Mouse (Mus musculus): Measurements from ENCODE around the gene Samsn1. TPM values are rescaled to one million over a fixed set of nuclear protein-coding genes. Genes with fewer than 3 reads are reported as not detected.

Samsn1 gene
- total and polyA plus RNA-seq, 2 experiments from 2014 or later = 0.19 to 1.2 TPM

- H3K4me1 ChIP-seq (ENCODE audit: control insufficient read depth, insufficient read depth) = no peaks in the 10 kb centered on the region
- TF ChIP-seq CTCF (IDR thresholded peaks at IDR 0.05; ENCODE audit: low read depth) (no peak), EP300 (IDR thresholded peaks at IDR 0.05; ENCODE audit: low read depth) (no peak)
- H3K4me2 ChIP-seq (ENCODE audit: low read depth, low read length) = no peak overlapping the region
These were observed 132.9 kb downstream of the Samsn1 start for GRCm38 (mm10) chr16:75889081-75889646.

GRCm38 (mm10) chr16:75887203-75887602 is 134.9 kb downstream of the Samsn1 start:
- H3K9ac ChIP-seq (replicated peaks; ENCODE audit: low read depth, low read length) = no peak overlapping the region
- no peaks in the 10 kb centered on the region for H3K36me3 ChIP-seq (replicated peaks; ENCODE audit: control insufficient read depth, insufficient read depth, low read length)
- H3K4me1 ChIP-seq (ENCODE audit: control insufficient read depth, insufficient read depth) = no peaks in the 10 kb centered on the region
- no peak overlapping the region for H3K4me2 ChIP-seq (ENCODE audit: low read depth, low read length)
- H3K4me3 ChIP-seq (ENCODE audit: low read depth, low read length) = no peak overlapping the region
- TF ChIP-seq CTCF (IDR thresholded peaks at IDR 0.05; ENCODE audit: low read depth) (no peak), EP300 (IDR thresholded peaks at IDR 0.05; ENCODE audit: low read depth) (no peak)
- DNase-seq (ENCODE audit: low spot score) (no peak), ATAC-seq (ENCODE audit: insufficient read depth, low read depth) (no peak)
- no peak overlapping the region for H3K27ac ChIP-seq (ENCODE audit: low read depth)
- no peaks in the 10 kb centered on the region for H3K27me3 ChIP-seq (ENCODE audit: control insufficient read depth, insufficient read depth, low read length)
- H3K9me3 ChIP-seq (replicated peaks; ENCODE audit: control insufficient read depth, low read length) = no peaks in the 10 kb centered on the region
- 67% methylated on average over 6 of the region's 6 CpGs for WGBS

More at GRCm38 (mm10) chr16:75889081-75889646, 132.9 kb downstream of the Samsn1 start:
- ATAC-seq (ENCODE audit: insufficient read depth, low read depth) = no peak
- no peaks in the 10 kb centered on the region for H3K36me3 ChIP-seq (replicated peaks; ENCODE audit: control insufficient read depth, insufficient read depth, low read length)
- no peak overlapping the region for H3K9ac ChIP-seq (replicated peaks; ENCODE audit: low read depth, low read length)
- no peaks in the 10 kb centered on the region for H3K27me3 ChIP-seq (ENCODE audit: control insufficient read depth, insufficient read depth, low read length)
- no peak overlapping the region for H3K4me3 ChIP-seq (ENCODE audit: low read depth, low read length)
- no peaks in the 10 kb centered on the region for H3K9me3 ChIP-seq (replicated peaks; ENCODE audit: control insufficient read depth, low read length)
- DNase-seq (ENCODE audit: low spot score) = no peak
- 60% methylated on average over 6 of the region's 6 CpGs for WGBS
- H3K27ac ChIP-seq (ENCODE audit: low read depth) = no peak overlapping the region

- H3K9me3 ChIP-seq (replicated peaks; ENCODE audit: control insufficient read depth, low read length) = no peaks in the 10 kb centered on the region
- no peak overlapping the region for H3K9ac ChIP-seq (replicated peaks; ENCODE audit: low read depth, low read length)
- no peak overlapping the region for H3K27ac ChIP-seq (ENCODE audit: low read depth)
- no peak overlapping the region for H3K4me3 ChIP-seq (ENCODE audit: low read depth, low read length)
- H3K4me2 ChIP-seq (ENCODE audit: low read depth, low read length) = no peak overlapping the region
- DNase-seq (ENCODE audit: low spot score) (no peak), ATAC-seq (ENCODE audit: insufficient read depth, low read depth) (no peak)
- 82% methylated on average over 2 of the region's 2 CpGs for WGBS
- TF ChIP-seq CTCF (IDR thresholded peaks at IDR 0.05; ENCODE audit: low read depth) (no peak), EP300 (IDR thresholded peaks at IDR 0.05; ENCODE audit: low read depth) (no peak)
- H3K27me3 ChIP-seq (ENCODE audit: control insufficient read depth, insufficient read depth, low read length) = no peaks in the 10 kb centered on the region
- H3K4me1 ChIP-seq (ENCODE audit: control insufficient read depth, insufficient read depth) = no peaks in the 10 kb centered on the region; the same call in 1 of the 2 replicates
- H3K36me3 ChIP-seq (replicated peaks; ENCODE audit: control insufficient read depth, insufficient read depth, low read length) = no peaks in the 10 kb centered on the region
These were observed 143.2 kb downstream of the Samsn1 start for GRCm38 (mm10) chr16:75878885-75879284.

- Histone ChIP-seq H3K27me3 (ENCODE audit: control insufficient read depth, insufficient read depth, low read length) (no peaks in the 10 kb centered on the region), H3K4me1 (ENCODE audit: control insufficient read depth, insufficient read depth) (no peaks in the 10 kb centered on the region; the same call in 1 of the 2 replicates), H3K27ac (ENCODE audit: low read depth) (0 out of 2 replicates have a peak overlapping the region, but pooled peaks have one; percentile 7), H3K4me2 (ENCODE audit: low read depth, low read length) (no peak overlapping the region), H3K4me3 (ENCODE audit: low read depth, low read length) (no peak overlapping the region), H3K9me3 (replicated peaks; ENCODE audit: control insufficient read depth, low read length) (no peaks in the 10 kb centered on the region), H3K9ac (replicated peaks; ENCODE audit: low read depth, low read length) (no peak overlapping the region), H3K36me3 (replicated peaks; ENCODE audit: control insufficient read depth, insufficient read depth, low read length) (no peaks in the 10 kb centered on the region)
- ATAC-seq (ENCODE audit: insufficient read depth, low read depth) (no peak), DNase-seq (ENCODE audit: low spot score) (no peak)
- 39% methylated on average over 3 of the region's 3 CpGs for WGBS
- TF ChIP-seq CTCF (IDR thresholded peaks at IDR 0.05; ENCODE audit: low read depth) (no peak), EP300 (IDR thresholded peaks at IDR 0.05; ENCODE audit: low read depth) (no peak)
These were observed 144.9 kb downstream of the Samsn1 start for GRCm38 (mm10) chr16:75877170-75877569.

GRCm38 (mm10) chr16:75875896-75876295 is 146.2 kb downstream of the Samsn1 start:
- ATAC-seq (ENCODE audit: insufficient read depth, low read depth) = no peak
- TF ChIP-seq EP300 (IDR thresholded peaks at IDR 0.05; ENCODE audit: low read depth) = no peak
- TF ChIP-seq CTCF (IDR thresholded peaks at IDR 0.05; ENCODE audit: low read depth) = no peak
- no peaks in the 10 kb centered on the region for H3K9me3 ChIP-seq (replicated peaks; ENCODE audit: control insufficient read depth, low read length)
- H3K4me1 ChIP-seq (ENCODE audit: control insufficient read depth, insufficient read depth) = no peaks in the 10 kb centered on the region; the same call in 1 of the 2 replicates
- no peak for DNase-seq (ENCODE audit: low spot score)
- no peak overlapping the region for H3K27ac ChIP-seq (ENCODE audit: low read depth)
- no peaks in the 10 kb centered on the region for H3K27me3 ChIP-seq (ENCODE audit: control insufficient read depth, insufficient read depth, low read length)
- no peak overlapping the region for H3K4me3 ChIP-seq (ENCODE audit: low read depth, low read length)
- H3K9ac ChIP-seq (replicated peaks; ENCODE audit: low read depth, low read length) = no peak overlapping the region
- H3K36me3 ChIP-seq (replicated peaks; ENCODE audit: control insufficient read depth, insufficient read depth, low read length) = no peaks in the 10 kb centered on the region
- 52% methylated on average over 4 of the region's 4 CpGs for WGBS
- H3K4me2 ChIP-seq (ENCODE audit: low read depth, low read length) = no peak overlapping the region

- Histone ChIP-seq H3K9me3 (replicated peaks; ENCODE audit: control insufficient read depth, low read length) (no peaks in the 10 kb centered on the region), H3K4me2 (ENCODE audit: low read depth, low read length) (no peak overlapping the region), H3K4me3 (ENCODE audit: low read depth, low read length) (no peak overlapping the region), H3K4me1 (ENCODE audit: control insufficient read depth, insufficient read depth) (no peaks in the 10 kb centered on the region; the same call in 1 of the 2 replicates), H3K27me3 (ENCODE audit: control insufficient read depth, insufficient read depth, low read length) (no peaks in the 10 kb centered on the region), H3K9ac (replicated peaks; ENCODE audit: low read depth, low read length) (no peak overlapping the region), H3K27ac (ENCODE audit: low read depth) (no peak overlapping the region), H3K36me3 (replicated peaks; ENCODE audit: control insufficient read depth, insufficient read depth, low read length) (no peaks in the 10 kb centered on the region)
- WGBS = 71% methylated on average over 2 of the region's 2 CpGs
- DNase-seq (ENCODE audit: low spot score) (no peak), ATAC-seq (ENCODE audit: insufficient read depth, low read depth) (no peak)
- TF ChIP-seq CTCF (IDR thresholded peaks at IDR 0.05; ENCODE audit: low read depth) (no peak), EP300 (IDR thresholded peaks at IDR 0.05; ENCODE audit: low read depth) (no peak)
These were observed 147.6 kb downstream of the Samsn1 start for GRCm38 (mm10) chr16:75874508-75874907.

Measured in heart, postnatal 0 days (tissue).